Mouse (Mus musculus) kidney, embryonic 15.5 days (tissue): ENCODE data around the gene Hist1h3i. TPM values are rescaled to one million over a fixed set of nuclear protein-coding genes. Genes with fewer than 3 reads are reported as not detected.
"Not testable (repeated sequence)": the region's sequence is repeated elsewhere in the genome, so short reads cannot be mapped to it uniquely, and the experiment has no call there.

ENCODE experiments used
- ATAC-seq: fragments of 200-750 bp; cut with Nextera tagmentation; replicated peaks from 2 replicates; pipeline ENCODE4 v1.8.0; 2017; ENCODE audit warnings: moderate TSS enrichment; ENCODE audit not compliant: low FRiP score
- H3K27ac ChIP-seq: fragments of 300-500 bp; sonication (generic); 2 replicates; pipeline ENCODE4 v1.5.1; 2015; ENCODE audit warnings: mild to moderate bottlenecking, inconsistent platforms
- H3K27me3 ChIP-seq: fragments of 300-500 bp; sonication (generic); 2 replicates; pipeline ENCODE4 v1.6.1; 2015; ENCODE audit warnings: inconsistent platforms
- H3K36me3 ChIP-seq: fragments of 300-500 bp; sonication (generic); 2 replicates; pipeline ENCODE4 v1.6.1; 2015; ENCODE audit warnings: inconsistent platforms
- H3K4me1 ChIP-seq: fragments of 300-500 bp; sonication (generic); 2 replicates; pipeline ENCODE4 v1.6.1; 2015; ENCODE audit warnings: inconsistent platforms
- H3K4me2 ChIP-seq: fragments of 300-500 bp; sonication (generic); 2 replicates; pipeline ENCODE4 v1.6.1; 2015; ENCODE audit warnings: moderate library complexity, mild to moderate bottlenecking, inconsistent platforms
- H3K4me3 ChIP-seq: fragments of 300-500 bp; sonication (generic); replicated peaks from 2 replicates; pipeline ENCODE4 v1.5.1; 2015; ENCODE audit warnings: mild to moderate bottlenecking, inconsistent platforms
- H3K9ac ChIP-seq: fragments of 300-500 bp; sonication (generic); 2 replicates; pipeline ENCODE4 v1.6.1; 2015; ENCODE audit warnings: mild to moderate bottlenecking, inconsistent platforms
- H3K9me3 ChIP-seq: fragments of 300-500 bp; sonication (generic); replicated peaks from 2 replicates; pipeline ENCODE4 v1.6.1; 2016; ENCODE audit warnings: inconsistent platforms
- WGBS: fragments of 180-500 bp; shearing (Covaris S2); methylation state at CpG from one replicate; pipeline ENCODE4 v1.1.7; 2015; ENCODE audit warnings: mixed read lengths; 5-methylcytosine and 5-hydroxymethylcytosine counted together
- polyA plus RNA-seq: library from polyadenylated mRNA; unstranded; fragments of >200 nt; fragmentation: Nextera tagmentation; extraction: Ambion mirVana; gene quantifications from 2 replicates; pipeline ENCODE4 v1.2.1, GENCODE M21; 2015

Hist1h3i gene
- polyA plus RNA-seq, 1 experiment from 2014 or later = 134 TPM

DNA sequence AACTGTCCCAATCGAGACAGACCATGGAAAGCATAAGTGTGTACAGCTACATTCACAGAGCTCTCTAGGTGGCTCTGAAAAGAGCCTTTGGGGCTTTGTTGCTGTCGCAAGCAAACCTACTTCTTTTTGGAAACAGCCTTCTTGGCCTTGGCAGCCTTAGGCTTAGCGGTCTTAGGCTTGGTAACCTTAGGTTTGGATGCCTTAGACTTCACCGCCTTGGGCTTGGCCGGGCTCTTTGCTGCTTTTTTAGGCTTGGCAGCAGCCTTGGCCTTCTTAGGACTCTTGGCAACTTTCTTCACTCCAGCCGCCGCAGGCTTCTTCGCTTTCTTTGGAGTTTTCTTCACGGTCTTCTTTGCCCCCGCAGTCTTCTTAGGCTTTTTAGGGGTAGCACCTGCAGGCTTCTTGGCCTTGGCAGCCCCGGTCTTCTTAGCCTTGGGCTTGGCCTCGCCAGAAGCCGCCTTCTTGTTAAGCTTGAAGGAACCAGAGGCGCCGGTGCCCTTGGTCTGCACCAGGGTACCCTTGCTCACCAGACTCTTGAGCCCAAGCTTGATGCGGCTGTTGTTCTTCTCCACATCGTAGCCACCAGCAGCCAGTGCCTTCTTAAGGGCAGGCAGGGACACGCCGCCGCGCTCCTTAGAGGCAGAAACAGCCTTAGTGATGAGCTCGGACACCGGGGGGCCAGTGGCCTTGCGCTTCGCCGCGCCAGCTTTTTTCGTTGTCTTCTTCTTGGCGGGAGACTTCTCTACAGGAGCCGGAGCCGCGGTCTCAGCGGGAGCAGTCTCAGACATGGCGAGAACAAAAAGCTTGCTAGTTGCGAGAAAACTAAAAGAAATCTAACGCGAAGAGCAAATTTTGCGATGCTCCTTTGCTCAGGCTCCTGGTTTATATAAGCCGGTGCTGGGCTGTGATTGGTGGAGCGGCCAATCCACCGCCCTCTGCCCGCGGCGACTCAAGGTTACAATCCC lies 3.1 kb downstream of the Hist1h3i start, which contains the start of gene Hist1h1b:
Gene Hist1h1b (minus strand): TSS at position 859 of the 965 bp plus-strand sequence.
- Histone ChIP-seq H3K4me3 (peak within 1 kb of the TSS; percentile 52), H3K9ac (peak within 1 kb of the TSS; percentile 85), H3K4me2 (peak within 1 kb of the TSS; percentile 74), H3K27me3 (no peaks in the 10 kb centered on the region), H3K27ac (peak within 1 kb of the TSS; percentile 98), H3K9me3 (no peaks in the 10 kb centered on the region), H3K36me3 (no peaks in the 10 kb centered on the region), H3K4me1 (peaks cover 29% of the 10 kb centered on the region)
- peak; percentile 62 for ATAC-seq
- WGBS = under 1% methylated on average over 44 of the region's 44 CpGs

DNA sequence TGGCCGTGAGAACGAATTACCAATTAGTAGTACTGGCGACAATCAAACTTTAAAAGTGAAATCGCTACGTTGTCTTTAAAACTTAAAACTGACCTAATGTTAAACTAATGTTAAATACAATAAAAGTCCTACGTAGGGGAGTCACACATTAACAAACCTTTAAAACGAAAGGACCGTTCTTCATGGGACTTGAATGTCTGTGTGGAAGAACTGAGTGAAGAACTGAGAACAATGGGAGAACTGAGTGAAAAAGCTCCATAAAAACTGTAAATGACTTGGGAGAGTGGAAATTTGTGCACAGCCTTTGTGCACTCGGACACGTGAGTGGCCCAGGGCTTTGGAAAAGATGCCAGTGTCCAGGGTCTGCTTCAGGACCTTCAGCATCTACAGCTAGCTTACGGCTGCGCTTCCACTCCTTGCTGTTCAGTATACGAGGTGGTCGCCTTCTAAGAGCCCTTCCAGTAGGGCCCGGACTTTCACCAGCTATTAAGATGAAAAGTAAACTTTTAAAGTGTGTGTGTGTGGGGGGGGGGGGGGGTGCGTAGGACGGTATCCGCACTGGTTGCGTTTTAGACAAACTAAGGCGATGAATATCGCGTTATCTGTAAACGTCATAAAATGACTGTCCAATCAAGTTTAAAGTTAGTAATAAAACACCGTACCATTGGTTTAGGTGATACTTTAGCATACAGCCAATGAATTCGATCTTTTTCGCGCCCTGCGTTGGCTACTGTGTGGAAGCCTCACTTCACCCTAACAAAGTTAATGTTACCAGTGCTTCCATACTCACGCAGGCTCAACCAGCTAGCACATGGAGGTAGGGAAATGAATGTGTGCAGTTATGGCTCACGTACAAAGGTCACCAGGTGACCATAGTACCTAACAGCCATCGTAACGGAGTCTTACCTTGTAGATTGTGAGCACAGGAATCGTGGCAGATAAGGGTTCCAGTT lies 4.1 kb downstream of the Hist1h3i start:
- no peaks in the 10 kb centered on the region for H3K27me3 ChIP-seq
- peak; percentile 83 for ATAC-seq
- H3K9me3 ChIP-seq = no peaks in the 10 kb centered on the region
- H3K4me3 ChIP-seq = peak overlapping the region; percentile 52
- H3K27ac ChIP-seq = peak overlapping the region; percentile 98
- H3K4me1 ChIP-seq = peaks cover 24% of the 10 kb centered on the region
- H3K36me3 ChIP-seq = no peaks in the 10 kb centered on the region
- peak overlapping the region; percentile 85 for H3K9ac ChIP-seq
- peak overlapping the region; percentile 74 for H3K4me2 ChIP-seq
- 4% methylated on average over 33 of the region's 33 CpGs for WGBS

DNA sequence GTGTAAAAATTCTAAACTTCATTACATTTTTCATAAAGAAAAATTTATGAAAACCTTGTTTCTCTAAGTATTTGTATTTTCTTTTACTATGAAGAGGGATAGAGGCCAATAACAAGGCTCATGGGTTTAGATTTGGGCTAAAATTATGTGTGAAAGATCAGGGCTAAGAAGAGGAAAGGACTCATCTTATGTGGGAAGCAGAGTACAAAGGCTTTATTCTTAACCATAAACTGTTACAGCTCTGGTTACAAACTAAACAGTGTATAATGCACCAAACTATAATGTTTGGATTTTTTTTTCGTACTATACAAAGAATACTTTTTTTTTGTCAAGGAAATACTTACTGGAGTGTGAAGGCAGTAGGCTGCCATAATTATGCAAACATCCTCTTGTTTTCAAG lies 27.5 kb downstream of the Hist1h3i start:
- H3K4me3 ChIP-seq = no peak overlapping the region; the same call in 1 of the 2 replicates
- H3K27ac ChIP-seq = no peak overlapping the region
- no peak overlapping the region for H3K9ac ChIP-seq
- H3K4me2 ChIP-seq = peak overlapping the region; percentile 44
- H3K36me3 ChIP-seq = no peaks in the 10 kb centered on the region
- H3K4me1 ChIP-seq = peaks cover 13% of the 10 kb centered on the region; the same call in 1 of the 2 replicates
- WGBS = 49% methylated on average over 1 of the region's 1 CpGs
- ATAC-seq = no peak
- no peaks in the 10 kb centered on the region for H3K27me3 ChIP-seq
- H3K9me3 ChIP-seq = no peaks in the 10 kb centered on the region

DNA sequence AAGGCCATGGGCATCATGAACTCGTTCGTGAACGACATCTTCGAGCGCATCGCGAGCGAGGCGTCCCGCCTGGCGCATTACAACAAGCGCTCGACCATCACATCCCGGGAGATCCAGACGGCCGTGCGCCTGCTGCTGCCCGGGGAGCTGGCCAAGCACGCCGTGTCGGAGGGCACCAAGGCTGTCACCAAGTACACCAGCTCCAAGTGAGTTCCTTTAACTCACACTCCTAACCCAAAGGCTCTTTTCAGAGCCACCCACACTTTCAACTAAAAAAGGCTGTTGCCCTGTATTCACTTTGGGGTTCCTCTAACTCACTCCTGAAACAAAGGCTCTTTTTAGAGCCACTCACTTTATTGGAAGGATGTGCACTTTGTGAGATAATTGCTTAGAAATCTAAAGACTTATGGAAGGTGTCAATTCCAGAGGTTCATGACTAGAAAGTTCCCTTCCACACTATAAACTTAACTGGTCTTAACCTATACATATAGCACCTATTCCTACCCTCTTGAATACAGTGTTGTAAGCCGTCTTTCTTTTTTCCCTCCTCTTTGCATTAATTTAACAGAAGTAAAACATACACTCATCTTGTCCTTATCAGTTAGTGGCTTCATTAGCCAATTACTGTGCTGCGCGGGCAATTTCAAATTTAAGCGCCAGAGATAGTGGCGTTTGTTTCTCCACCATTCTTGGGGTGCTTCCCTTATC lies 28.7 kb downstream of the Hist1h3i start:
- under 1% methylated on average over 15 of the region's 26 CpGs for WGBS
- peak; percentile 1; the same call in 1 of the 2 replicates for ATAC-seq
- H3K9ac ChIP-seq = peak overlapping the region; percentile 53

DNA sequence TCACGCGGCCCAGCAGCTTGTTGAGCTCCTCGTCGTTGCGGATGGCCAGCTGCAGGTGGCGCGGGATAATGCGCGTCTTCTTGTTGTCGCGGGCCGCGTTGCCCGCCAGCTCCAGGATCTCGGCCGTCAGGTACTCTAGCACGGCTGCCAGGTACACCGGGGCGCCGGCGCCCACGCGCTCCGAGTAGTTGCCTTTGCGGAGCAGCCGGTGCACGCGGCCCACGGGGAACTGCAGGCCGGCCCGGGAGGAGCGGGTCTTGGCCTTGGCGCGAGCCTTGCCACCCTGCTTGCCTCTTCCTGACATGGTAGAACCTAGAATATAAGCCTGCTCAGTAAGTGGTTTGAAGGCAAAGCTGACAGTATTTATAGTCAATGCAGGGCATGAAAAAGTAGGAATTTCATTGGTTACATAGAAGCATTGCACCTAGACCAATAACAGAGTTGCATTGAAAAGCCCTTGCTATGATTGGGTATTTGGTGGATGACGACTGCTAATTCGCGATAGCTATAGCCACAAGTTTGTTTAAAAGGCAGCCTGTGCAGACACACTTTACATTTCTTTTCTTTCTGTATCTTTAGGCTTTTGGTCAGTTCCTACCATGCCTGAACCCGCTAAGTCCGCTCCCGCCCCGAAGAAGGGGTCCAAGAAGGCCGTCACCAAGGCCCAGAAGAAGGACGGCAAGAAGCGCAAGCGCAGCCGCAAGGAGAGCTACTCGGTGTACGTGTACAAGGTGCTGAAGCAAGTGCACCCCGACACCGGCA lies 29.5 kb downstream of the Hist1h3i start, which contains the start of the genes Hist1h2ak and Hist1h2bn:
Gene Hist1h2ak (minus strand): TSS at position 304 of the 762 bp plus-strand sequence.
Gene Hist1h2bn (plus strand): TSS at position 600 of the 762 bp plus-strand sequence.
- H3K4me2 ChIP-seq = peak within 1 kb of the TSS; percentile 69
- not testable (repeated sequence) for H3K27me3 ChIP-seq, H3K36me3 ChIP-seq, H3K9me3 ChIP-seq
- H3K4me1 ChIP-seq = peaks cover 19% of the 10 kb centered on the region; the same call in 1 of the 2 replicates
- peak; percentile 95 for ATAC-seq
- H3K9ac ChIP-seq = peak within 1 kb of the TSS; percentile 61
- H3K4me3 ChIP-seq = peak within 1 kb of the TSS; percentile 49
- WGBS = under 1% methylated on average over 47 of the region's 50 CpGs
- H3K27ac ChIP-seq = peak within 1 kb of the TSS; percentile 97

More for the DNA sequence above, 28.7 kb downstream of the Hist1h3i start:
- peaks cover 14% of the 10 kb centered on the region; the same call in 1 of the 2 replicates for H3K4me1 ChIP-seq
- not testable (repeated sequence) for H3K9me3 ChIP-seq, H3K36me3 ChIP-seq, H3K27me3 ChIP-seq
- H3K27ac ChIP-seq = peak overlapping the region; percentile 97
- H3K4me2 ChIP-seq = peak overlapping the region; percentile 69
- peak overlapping the region; percentile 49 for H3K4me3 ChIP-seq

DNA sequence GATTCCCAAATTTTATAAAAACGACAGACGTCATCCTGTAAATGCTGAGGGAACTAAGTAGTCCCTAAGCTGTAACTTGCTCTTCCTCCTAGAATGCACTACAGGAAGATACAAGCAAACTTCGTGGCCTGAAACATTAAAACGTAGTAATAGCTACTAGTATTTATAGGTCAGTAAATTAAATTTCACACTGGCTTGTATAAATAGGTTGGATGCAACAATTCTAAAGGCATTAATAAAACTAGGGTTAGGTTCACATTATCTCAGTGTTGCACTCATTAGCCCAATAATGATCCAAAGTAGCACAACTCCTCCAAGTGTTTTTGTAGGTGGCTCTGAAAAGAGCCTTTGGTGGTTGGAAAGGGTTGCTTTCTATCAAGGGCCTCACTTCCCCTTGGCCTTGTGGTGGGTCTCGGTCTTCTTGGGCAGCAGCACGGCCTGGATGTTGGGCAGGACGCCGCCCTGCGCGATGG lies 30.1 kb downstream of the Hist1h3i start:
- ATAC-seq = no peak
- H3K36me3 ChIP-seq = no peaks in the 10 kb centered on the region
- no peaks in the 10 kb centered on the region for H3K27me3 ChIP-seq
- H3K27ac ChIP-seq = peak overlapping the region; percentile 97
- WGBS = 2% methylated on average over 10 of the region's 10 CpGs
- no peaks in the 10 kb centered on the region for H3K9me3 ChIP-seq
- H3K4me1 ChIP-seq = peaks cover 22% of the 10 kb centered on the region; the same call in 1 of the 2 replicates
- peak overlapping the region; percentile 49 for H3K4me3 ChIP-seq
- peak overlapping the region; percentile 61 for H3K9ac ChIP-seq
- peak overlapping the region; percentile 69 for H3K4me2 ChIP-seq

DNA sequence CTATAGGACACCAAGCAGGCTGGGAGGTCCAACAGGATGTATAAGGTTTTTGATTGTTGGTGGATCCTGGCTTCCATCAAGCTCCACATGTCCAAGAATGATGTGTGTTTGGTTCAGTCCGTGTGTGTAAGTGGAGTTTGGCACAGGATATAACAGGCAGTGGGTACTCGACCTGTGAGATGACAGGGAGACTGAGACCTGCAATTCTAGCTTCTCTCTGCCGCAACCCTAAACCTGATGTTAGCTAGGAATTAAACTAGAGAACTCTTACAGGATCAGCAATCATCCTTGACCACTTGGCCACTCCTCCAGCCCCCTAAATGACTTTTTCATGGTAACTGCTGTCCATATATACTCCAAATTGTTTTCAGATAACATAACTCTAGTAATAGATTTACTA lies 30.8 kb downstream of the Hist1h3i start:
- Histone ChIP-seq H3K9me3 (no peaks in the 10 kb centered on the region), H3K27ac (peak overlapping the region; percentile 97), H3K4me3 (no peak overlapping the region; the same call in none of the 2 replicates), H3K27me3 (no peaks in the 10 kb centered on the region), H3K4me2 (peak overlapping the region; percentile 69), H3K4me1 (peaks cover 25% of the 10 kb centered on the region), H3K36me3 (no peaks in the 10 kb centered on the region), H3K9ac (no peak overlapping the region)
- ATAC-seq = no peak
- 34% methylated on average over 3 of the region's 3 CpGs for WGBS

DNA sequence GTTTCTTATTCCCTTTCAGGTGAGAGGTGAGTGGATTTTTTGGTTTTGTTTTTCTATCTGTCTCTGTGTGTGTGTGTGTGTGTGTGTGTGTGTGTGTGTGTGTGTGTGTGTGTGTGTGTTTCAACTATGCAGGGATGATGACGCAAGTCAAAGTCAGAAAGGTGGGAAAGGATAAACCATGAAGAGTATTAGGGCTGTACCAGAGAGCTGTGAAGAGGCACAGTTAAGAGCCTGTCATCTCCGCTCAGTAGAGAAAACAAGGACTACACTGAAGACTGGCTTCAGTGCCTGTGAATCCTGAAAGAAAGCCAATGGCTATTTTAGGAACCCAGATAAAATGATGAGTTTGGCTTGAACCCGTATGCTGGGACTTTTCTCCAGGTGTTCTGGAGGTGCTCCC lies 31.3 kb downstream of the Hist1h3i start:
- no peak overlapping the region for H3K4me3 ChIP-seq
- peak overlapping the region; percentile 69; the same call in 1 of the 2 replicates for H3K4me2 ChIP-seq
- no peak for ATAC-seq
- 79% methylated on average over 3 of the region's 3 CpGs for WGBS
- H3K36me3 ChIP-seq = no peaks in the 10 kb centered on the region
- H3K4me1 ChIP-seq = peaks cover 27% of the 10 kb centered on the region
- H3K9ac ChIP-seq = no peak overlapping the region
- H3K9me3 ChIP-seq = no peaks in the 10 kb centered on the region
- H3K27ac ChIP-seq = peak overlapping the region; percentile 97
- no peaks in the 10 kb centered on the region for H3K27me3 ChIP-seq

DNA sequence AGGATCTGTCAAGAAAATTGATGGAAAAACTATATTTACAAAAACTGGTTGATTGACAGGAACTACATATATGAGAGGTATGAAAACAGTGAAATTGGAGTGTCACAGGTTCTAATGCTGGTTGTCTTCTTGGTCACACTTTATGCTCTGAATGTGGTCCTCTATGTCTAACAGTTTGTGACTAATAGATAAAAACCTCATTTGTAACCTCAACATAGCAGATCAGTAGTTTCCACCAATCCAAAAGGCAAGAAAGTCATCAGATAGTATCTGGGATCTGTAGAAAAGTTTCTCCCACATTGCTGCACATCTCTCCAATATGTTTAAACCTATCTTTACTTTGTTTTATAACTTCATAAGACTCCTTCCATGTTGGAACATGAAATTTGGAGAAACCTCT lies 31.8 kb downstream of the Hist1h3i start:
- ATAC-seq = no peak
- Histone ChIP-seq H3K4me1 (peaks cover 27% of the 10 kb centered on the region), H3K27ac (peak overlapping the region; percentile 97; the same call in 1 of the 2 replicates), H3K36me3 (no peaks in the 10 kb centered on the region), H3K4me3 (no peak overlapping the region), H3K9me3 (no peaks in the 10 kb centered on the region), H3K27me3 (no peaks in the 10 kb centered on the region), H3K9ac (no peak overlapping the region), H3K4me2 (no peak overlapping the region)

DNA sequence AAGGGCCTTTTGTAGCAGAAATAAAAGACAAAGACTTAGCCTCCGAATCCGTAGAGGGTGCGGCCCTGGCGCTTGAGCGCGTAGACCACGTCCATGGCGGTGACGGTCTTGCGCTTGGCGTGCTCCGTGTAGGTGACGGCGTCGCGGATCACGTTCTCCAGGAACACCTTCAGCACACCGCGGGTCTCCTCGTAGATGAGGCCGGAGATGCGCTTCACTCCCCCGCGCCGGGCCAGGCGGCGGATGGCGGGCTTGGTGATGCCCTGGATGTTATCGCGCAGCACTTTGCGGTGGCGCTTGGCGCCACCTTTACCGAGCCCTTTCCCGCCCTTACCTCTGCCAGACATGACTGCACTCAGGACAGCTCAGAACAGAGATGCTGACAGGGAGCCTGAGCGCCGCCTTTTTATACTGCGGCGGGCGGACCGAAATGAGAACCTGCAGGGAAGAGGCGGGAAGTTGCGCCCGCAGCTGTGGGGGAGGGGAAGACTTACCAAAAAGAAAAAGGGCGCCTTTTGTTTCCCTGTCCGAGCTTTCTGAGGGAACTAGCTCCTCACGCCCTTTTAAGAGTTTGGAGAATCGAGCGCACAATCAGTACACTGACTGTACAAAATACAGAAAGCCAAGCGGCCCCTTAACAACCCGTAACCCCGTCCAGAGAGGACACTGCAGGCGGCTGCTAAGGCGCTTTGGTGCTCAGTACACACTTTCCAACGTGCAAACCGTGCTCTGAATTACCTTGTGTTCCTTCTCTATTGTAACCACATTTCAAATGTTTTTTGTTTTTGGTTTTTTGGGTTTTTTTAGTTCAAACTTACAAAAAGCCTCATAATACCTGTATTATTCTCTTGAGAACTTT lies 32.8 kb downstream of the Hist1h3i start, which contains the start of gene Hist1h4k:
Gene Hist1h4k (minus strand): TSS at position 347 of the 859 bp plus-strand sequence.
- not testable (repeated sequence) for H3K27me3 ChIP-seq, H3K36me3 ChIP-seq, H3K9me3 ChIP-seq
- Histone ChIP-seq H3K4me3 (peak within 1 kb of the TSS; percentile 54), H3K4me2 (peak within 1 kb of the TSS; percentile 61), H3K9ac (peak within 1 kb of the TSS; percentile 55), H3K4me1 (peaks cover 27% of the 10 kb centered on the region), H3K27ac (peak within 1 kb of the TSS; percentile 98)
- under 1% methylated on average over 46 of the region's 56 CpGs for WGBS
- peak; percentile 87 for ATAC-seq
